Mouse (Mus musculus) kidney, adult 2 months (tissue): Measurements from ENCODE around the gene Herc1.

Experiments
- CTCF ChIP-seq: fragments of 200-500 bp; conservative IDR thresholded peaks from 2 replicates; pipeline ENCODE4 v1.5.1; 2011; ENCODE audit warnings: low read depth, mild to moderate bottlenecking, control low read depth, low read length, moderate library complexity, mixed read lengths; ENCODE audit not compliant: insufficient read depth, insufficient read length
- POLR2A ChIP-seq: fragments of 200-500 bp; IDR thresholded peaks from one replicate; pipeline ENCODE4 v1.6.1; 2011; ENCODE audit warnings: low read depth, low read length, control low read depth

DNA sequence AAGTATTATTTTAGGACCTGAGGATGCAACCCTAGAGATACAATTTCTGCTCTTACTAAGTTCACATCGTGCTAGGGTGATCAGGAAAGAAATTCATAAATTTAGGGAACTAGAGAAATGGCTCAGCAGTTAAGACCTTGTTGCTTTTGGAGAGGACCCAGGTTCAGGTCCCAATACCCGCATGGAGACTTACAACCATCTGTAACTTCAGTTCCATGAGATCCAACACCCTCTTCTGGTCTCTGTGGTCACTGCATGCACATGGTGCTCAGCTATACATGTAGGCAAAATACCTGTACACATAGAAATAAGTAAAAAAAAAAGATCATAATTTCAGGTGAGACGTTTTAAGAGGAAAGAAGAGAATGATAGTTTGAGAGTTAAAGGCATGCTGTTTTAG, 23.2 kb downstream of the Herc1 start:
- no peak for TF ChIP-seq POLR2A
- 0 out of 2 replicates have a peak, but pooled peaks have one; percentile 4 for TF ChIP-seq CTCF
